Mouse (Mus musculus) cortical plate, adult 2 months (tissue): Measurements from ENCODE around the gene Ralgps2.

ENCODE experiments used
- CTCF ChIP-seq: fragments of 200-500 bp; IDR thresholded peaks from 2 replicates; pipeline ENCODE4 v1.5.1; 2011; ENCODE audit warnings: mild to moderate bottlenecking, control low read depth, low read length; ENCODE audit not compliant: insufficient read depth; ENCODE audit errors: extremely low read depth
- POLR2A ChIP-seq: fragments of 200-500 bp; IDR thresholded peaks from 2 replicates; pipeline ENCODE4 v1.6.1; 2011; ENCODE audit warnings: mild to moderate bottlenecking, low read length, control low read depth; ENCODE audit not compliant: insufficient read depth; ENCODE audit errors: extremely low read depth

GRCm38 (mm10) chr1:156916361-156916760, 23.1 kb downstream of the Ralgps2 start:
- no peak for TF ChIP-seq CTCF
- TF ChIP-seq POLR2A, result no peak
